Mouse (Mus musculus): ENCODE results near the gene Rbm17.

DNA sequence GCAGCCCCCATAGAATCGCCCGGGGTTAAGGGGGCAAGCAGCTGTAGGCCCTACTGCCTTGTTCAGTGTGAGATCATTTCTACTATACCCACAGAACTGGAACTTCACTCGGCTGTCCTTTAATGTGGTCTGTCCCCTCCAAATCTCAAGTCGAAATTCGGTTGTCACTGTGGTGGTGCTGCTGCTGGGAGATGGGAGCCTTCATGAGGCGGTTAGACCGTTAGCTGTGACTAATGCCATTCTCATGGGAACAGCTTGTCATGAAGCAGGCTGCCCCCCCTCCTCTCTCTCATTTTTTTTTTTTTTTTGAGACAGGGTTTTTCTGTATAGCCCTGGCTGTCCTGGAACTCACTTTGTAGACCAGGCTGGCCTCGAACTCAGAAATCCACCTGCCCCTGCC, 19.2 kb upstream of the Rbm17 start:
- TF ChIP-seq CTCF (IDR thresholded peaks at IDR 0.05; ENCODE audit: extremely low read depth, insufficient read depth, insufficient read length, insufficient replicate concordance) (no peak), POLR2A (IDR thresholded peaks at IDR 0.05; ENCODE audit: low read depth, low read length) (no peak)
